Mouse (Mus musculus) telencephalon, adult 2 months (tissue): Measurements from ENCODE around the gene Tlx2.
A peak's percentile ranks its signal among the peaks of the same experiment; 100 is the strongest.

Experiments
- DNase-seq: peaks from one replicate; pipeline ENCODE4 v3.0.0-alpha.2; 2011; ENCODE audit warnings: low read depth, low spot score

Tlx2 gene

DNA sequence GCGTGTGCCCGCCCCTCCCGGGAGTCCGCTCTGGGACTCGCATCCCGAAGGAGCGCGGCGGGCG, at the start of gene Tlx2:
TSS of gene Tlx2 (minus strand) at position 47 of the 64 bp plus-strand sequence.
- DNase-seq = no peak

- no peak for DNase-seq
Observed at GRCm38 (mm10) chr6:83119734-83120051, 49.6 kb upstream of the Tlx2 start.

DNA sequence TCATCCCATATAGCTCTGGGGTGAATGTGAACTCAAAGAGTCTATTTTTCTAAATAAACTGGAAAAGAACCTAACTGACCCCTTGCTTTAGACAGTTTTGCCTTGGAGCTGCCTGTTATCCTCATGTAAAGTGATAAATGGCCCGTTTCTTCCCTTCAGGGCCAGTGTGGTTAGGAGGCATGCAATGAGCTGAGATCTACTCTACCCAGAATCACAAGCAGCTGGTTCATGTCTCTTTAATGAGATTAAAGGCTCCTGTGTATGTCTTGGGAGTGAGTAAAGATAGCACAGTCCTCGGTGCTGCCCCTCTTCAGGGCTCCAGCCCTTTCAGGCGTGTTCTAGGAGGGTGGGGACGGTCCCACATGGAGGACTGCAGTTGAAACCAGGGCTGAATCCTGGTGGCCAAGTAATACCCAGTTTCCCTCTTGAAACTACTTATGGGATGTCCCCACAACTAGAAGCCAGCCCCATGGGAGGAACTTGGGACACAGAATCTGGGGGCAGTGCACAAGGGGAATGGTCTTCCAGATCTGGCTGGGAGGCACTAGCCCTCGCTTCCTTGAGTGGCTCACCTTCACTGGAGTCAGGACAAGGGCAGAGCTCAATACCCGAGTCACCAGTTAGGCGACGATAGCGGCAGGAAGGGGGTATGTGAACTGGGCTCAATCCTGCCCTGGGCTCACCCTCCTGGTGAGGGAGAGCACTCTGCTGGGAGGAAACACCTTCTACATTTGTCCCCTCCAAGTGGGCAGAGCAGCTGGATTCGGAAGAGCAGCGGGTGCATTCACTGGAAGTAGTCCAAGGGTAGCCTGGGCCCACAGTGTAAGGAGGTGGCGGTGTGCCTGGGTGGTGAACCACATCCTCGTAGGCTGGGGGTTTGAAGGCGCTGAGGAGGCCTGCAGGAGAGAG, 49.0 kb upstream of the Tlx2 start:
- DNase-seq = no peak

GRCm38 (mm10) chr6:83118369-83118768, 48.3 kb upstream of the Tlx2 start:
- no peak for DNase-seq

DNA sequence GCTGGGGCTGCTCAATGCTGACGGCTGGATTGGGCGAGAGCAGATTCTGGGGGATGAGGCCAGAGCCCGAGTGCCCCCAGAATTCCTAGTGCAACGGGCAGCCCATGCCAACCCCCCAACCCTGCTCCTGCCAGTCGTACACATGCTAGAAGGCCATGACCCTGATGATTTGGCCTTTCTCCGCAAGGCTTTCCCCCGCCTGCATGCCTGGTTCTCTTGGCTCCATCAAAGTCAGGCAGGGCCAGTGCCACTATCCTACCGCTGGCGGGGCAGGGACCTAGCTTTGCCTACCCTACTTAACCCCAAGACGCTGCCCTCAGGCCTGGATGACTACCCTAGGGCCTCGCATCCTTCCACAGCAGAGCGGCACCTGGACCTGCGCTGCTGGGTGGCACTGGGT, 47.5 kb upstream of the Tlx2 start:
- no peak for DNase-seq

DNA sequence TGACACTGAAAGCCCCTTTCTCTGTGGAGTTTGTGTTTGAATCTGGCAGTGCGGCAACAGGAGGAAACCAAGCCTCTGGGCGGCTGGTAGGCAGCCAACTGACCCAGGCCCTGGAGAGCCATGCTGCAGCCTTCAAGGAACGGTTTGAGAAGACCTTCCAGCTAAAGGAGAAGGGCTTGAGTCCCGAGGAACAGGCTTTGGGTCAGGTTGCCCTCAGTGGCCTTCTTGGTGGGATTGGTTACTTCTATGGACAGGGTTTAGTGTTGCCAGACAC, 47.0 kb upstream of the Tlx2 start:
- DNase-seq = no peak

GRCm38 (mm10) chr6:83116373-83117164, 46.5 kb upstream of the Tlx2 start:
- no peak for DNase-seq

- no peak for DNase-seq
Observed at GRCm38 (mm10) chr6:83115682-83116372, 45.7 kb upstream of the Tlx2 start.

- DNase-seq = no peak
Observed at GRCm38 (mm10) chr6:83115011-83115671, 45.0 kb upstream of the Tlx2 start, which contains the start of gene Mogs. Gene Mogs (plus strand): TSS chr6:83115496.

GRCm38 (mm10) chr6:83111510-83112136, 41.5 kb upstream of the Tlx2 start:
- no peak for DNase-seq

DNA sequence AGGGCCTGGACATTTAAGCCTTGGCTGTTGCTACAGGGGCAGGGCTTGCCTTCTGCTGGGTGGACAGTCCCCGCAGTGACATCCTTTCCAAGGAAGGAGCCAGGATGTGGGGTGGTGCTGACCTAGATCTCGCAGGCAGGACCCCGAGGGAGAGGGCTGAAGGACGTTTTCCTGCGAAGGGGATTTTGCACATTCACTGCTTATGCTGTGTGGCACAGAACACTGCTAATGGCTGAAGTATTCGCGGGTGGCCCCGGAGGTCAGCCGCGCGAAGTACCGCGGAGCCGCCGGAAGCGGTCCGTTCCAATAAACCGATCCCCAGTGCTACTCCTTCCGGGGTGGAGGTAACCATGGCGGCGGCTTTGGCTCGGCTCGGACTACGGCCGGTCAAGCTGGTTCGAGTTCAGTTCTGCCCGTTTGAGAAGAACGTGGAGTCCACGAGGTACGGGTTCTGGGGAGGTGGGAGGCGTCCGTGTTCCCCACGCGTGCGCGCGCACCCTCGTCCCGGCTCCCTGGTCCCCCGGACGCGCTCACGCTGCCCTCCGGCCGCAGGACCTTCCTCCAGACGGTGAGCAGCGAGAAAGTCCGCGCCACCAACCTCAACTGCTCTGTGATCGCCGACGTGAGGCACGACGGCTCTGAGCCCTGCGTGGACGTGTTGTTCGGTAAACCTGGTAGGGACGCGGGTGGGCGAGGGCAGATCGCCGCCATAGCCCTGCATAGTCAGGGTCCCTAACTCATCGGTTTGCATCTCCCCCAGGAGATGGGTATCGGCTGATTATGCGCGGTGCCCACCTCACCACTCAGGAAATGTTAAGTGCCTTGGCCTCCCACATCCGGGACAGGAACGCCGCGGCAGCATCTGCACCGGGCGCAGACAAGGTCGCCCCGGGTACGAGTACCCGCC, 38.9 kb upstream of the Tlx2 start, which contains the start of gene Mrpl53:
TSS of gene Mrpl53 (plus strand) at position 279 of the 907 bp plus-strand sequence.
- DNase-seq = peak; percentile 54

- peak; percentile 31 for DNase-seq
Observed at GRCm38 (mm10) chr6:83107566-83108400, 37.7 kb upstream of the Tlx2 start.

DNA sequence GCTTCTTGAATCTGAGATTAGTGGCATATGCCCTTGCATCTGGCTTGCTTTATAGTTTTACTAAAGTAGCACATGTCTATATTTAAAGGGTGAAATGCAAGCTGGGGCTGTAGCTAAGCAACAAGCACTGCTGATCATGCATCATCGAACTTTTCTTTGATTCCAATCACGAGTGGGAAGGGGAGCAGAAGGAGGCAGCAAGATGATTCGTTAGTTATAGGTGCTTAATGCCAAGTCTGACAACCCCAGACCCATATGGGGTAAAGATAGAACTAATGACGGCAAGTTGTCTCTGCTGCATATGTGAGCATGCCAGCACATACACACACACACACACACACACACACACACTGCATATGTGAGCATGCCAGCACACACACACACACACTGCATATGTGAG, 34.1 kb upstream of the Tlx2 start:
- peak; percentile 62 for DNase-seq

DNA sequence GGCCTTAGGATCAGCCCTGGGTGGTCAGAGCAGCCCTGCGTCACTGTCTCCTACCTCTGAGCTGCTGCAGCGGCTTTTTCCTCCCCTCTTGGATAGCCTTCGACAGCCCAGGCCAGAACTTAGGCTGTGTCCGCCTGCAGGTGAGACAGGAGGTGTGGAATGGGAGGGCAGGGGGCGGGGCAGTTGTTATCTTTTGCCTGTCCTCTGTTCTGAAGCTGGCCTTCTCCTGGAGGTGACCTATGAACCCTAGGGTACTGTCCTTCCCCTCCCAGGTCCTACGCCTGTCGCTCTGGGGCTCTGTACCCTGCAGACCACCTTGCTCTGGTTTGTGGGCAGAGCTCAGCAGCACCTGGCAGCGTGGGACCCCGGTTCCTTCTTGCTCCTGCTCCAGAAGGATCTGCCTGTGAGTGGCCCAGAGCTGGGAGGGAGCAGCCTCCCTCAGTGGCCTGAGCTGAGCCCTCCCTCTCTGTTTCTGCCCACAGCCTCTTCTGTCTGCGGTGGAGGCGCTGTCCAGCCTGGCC, 33.1 kb upstream of the Tlx2 start:
- no peak for DNase-seq

- no peak for DNase-seq
Observed at GRCm38 (mm10) chr6:83101688-83102556, 31.8 kb upstream of the Tlx2 start.

DNA sequence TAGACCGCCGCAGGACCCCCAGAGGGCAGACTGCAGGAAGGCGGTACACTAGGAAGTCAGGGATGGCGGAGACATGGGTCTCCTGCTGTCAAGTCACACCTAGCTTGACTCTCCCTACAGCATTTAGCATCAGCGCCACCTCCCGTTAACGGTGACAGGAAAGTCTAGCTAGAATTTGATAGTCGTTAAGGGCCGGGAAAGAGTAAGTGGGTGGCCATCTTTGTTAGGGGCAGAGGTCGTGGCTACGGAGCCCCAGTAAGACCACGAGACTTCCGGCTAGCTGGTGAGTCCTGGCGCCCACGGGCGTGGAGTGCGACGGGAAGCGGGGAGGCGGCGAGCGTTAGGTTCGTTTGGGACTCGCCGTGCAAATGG, 31.2 kb upstream of the Tlx2 start, which contains the start of the genes Ccdc142 and Gm42688:
TSS of gene Ccdc142 (plus strand) at position 286 of the 372 bp plus-strand sequence.
TSS of gene Gm42688 (plus strand) at position 302 of the 372 bp plus-strand sequence.
- peak; percentile 88 for DNase-seq

DNA sequence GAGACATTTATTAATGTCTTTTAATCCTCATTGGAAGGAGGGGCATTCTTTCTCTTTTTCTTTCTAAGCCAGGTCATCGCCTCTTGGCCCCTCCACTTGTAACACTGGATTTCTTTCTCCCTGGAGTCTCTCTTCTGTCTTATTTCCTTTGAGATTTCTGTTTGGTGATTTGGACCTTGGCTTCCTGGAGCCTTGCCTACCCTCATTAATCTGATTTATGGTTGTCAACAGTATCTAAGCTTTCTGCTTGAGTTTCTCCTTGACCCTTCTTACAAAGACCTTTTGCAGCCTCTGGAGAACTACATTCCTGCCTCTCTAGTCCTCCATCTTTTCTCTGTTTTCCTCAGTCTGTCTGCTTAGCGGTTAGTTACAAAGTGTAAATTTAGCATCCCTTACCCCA, 28.3 kb upstream of the Tlx2 start:
- DNase-seq = no peak

- no peak for DNase-seq
Observed at GRCm38 (mm10) chr6:83095968-83096367, 25.9 kb upstream of the Tlx2 start.
